Mouse (Mus musculus): Measurements from ENCODE around the gene Med9.

Med9 gene

DNA sequence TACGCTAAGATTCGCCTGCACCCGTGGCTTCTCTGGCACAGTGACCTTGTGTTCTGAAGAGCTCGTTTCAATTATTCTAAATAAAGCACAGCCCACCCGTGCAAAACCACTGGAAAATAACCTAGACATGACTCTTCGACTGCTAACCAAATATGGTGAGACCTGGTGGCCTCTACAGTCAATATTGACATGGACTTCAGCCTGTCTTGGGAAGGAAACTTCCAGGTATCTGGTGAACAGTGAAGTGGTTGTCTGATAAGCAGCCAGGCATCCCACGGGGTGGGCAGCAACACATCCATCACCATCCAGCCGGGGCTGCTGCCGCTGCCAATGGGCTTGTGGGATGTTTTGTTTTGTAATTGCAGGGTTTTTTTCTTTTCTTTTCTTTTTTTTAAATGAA lies 46.3 kb downstream of the Med9 start:
- DNase-seq (ENCODE audit: low spot score in 2 of 2): no peak

DNA sequence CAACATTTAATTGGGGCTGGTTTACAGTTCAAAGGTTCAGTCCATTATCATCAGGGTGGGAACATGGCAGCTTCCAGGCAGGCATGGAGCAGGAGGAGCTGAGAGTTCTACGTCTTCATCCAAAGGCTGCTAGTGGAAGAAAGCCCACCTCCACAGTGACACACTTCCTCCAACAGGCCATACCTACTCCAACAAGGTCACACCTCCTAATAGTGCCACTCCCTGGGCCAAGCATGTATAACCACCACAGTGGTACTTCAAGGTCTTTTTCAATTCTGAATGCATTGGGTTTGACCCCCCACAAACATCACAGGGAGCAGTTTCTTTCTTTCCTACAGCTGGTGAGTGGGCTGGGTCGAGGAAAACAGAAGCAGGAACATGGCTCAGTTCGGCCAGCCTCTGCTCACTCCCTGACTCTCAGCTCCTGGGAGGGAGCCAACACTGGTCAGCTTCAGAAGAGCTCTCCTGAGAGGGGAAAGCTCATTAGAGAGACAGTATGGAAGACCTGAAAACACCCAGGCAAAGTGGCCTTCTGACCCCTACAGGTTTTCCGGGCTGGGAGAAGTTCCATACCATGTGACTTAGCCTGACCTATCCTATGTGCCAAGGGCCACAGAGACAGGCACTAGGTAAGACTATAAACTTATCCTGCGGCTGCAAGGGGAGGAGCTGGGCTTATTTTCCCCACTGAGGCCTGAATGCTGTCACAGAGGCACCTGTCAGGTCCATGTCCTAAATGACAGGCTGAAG lies 53.4 kb downstream of the Med9 start:
- no peak for DNase-seq (ENCODE audit: low spot score in 2 of 2)

DNA sequence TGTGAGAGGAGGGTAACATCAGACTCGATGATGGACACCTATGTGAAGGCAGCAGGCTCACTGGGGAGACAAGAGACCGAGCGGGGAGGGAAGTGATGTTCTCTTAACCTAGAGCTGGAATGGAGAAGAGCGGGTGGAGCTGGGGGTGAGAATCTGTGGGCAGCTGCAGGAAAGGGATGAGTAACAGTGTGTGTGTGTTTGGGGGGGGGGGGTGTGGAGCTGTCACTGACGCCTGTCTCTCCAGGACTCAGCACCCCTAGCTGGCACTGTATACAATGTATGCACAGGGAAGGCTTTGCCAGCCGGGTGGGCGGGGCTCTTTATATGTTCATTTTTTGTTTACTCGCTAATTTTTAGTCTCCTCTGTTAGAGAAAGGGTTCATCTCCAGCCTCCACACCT lies 55.8 kb downstream of the Med9 start:
- no peak for DNase-seq (ENCODE audit: low spot score in 2 of 2)

- no peak for DNase-seq (ENCODE audit: low spot score in 2 of 2)
Observed at GRCm38 (mm10) chr11:60004716-60005115, 56.7 kb downstream of the Med9 start.

GRCm38 (mm10) chr11:60005866-60006265 lies 57.9 kb downstream of the Med9 start:
- no peak for DNase-seq (ENCODE audit: low spot score in 2 of 2)

DNA sequence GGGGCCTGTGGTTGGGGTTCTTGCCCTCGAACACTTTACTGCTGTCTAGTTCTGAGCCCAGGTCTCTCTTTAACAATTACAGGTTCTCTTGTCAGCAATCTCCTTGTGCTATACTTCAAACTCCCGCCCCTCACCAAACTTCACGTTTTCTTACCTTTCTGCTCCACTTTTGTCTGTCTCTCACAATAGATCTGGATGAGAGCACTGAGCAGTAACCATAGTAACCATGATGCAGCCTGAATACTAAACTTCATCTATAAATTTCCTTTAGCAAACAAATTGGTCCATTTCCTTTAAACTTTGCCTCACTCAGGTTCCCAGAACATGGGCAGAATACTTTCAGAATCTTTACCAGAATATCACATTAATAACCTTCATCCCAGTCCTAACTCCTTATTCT lies 61.4 kb downstream of the Med9 start:
- no peak for DNase-seq (ENCODE audit: low spot score in 2 of 2)

- no peak for DNase-seq (ENCODE audit: low spot score in 2 of 2)
Observed at GRCm38 (mm10) chr11:60011516-60011915, 63.5 kb downstream of the Med9 start.
